Mouse (Mus musculus) spleen, adult 2 months (tissue): ENCODE data around the gene Nabp1.

Experiments used
- CTCF ChIP-seq: fragments of 200-500 bp; IDR thresholded peaks from 2 replicates; pipeline ENCODE4 v1.5.1; 2011; ENCODE audit warnings: mild to moderate bottlenecking, inconsistent platforms; ENCODE audit not compliant: insufficient read depth, insufficient read length, insufficient replicate concordance; ENCODE audit errors: extremely low read depth
- POLR2A ChIP-seq: fragments of 200-500 bp; IDR thresholded peaks from 2 replicates; pipeline ENCODE4 v1.6.1; 2011; ENCODE audit warnings: low read depth, low read length, inconsistent platforms

GRCm38 (mm10) chr1:51519112-51519511 is 40.9 kb upstream of the Nabp1 start:
- TF ChIP-seq CTCF (no peak), POLR2A (no peak)
